Mouse (Mus musculus): ENCODE measurements around the gene Hdlbp. TPM values are rescaled to one million over a fixed set of nuclear protein-coding genes. Genes with fewer than 3 reads are reported as not detected.

The Hdlbp gene
- polyA plus RNA-seq (2012; fragmentation: generic; extraction: Trizol) = 154 TPM

DNA sequence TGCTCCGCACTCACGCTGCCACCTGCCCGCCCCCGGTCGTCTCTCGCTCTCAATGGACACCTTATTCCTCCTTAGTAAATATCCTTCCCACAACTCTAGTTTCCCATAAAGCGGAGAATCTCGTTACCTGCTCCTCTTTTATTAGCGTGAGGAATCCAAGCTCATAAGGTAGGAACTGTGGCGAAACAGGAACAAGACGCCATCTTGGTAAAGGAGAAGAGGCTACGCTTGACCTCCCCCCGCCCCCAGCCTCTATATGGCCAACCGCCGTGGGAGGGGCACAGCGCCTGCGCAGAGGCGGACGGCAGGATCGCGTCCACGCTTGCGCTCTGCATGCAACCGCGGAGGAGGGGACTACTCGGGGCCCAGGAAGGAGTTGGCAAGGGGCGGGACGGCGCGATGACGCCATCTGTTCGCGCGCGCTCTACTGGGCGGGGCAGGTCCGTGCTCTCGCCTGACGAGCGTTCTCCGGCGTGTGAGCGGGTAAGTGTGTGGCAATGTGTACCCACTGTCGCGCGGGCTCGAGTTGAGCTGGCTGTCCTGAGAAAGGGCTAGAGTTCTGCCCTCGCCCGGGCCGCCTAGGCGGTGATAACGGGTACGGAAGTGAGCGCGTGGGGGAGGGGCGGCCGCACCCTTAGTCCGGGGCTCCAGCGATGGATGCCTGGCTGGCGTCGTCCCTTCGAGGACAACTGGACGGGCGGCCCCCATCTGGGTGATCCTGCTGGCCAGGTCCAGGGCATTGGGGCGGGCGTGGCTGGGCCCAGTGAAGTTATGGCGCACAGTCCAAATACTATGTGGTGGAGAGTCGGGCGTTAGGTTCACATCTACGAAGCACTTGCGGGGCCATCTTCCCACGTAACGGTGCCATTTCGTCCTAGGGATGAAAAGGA, at the start of gene Hdlbp:
TSS of gene Hdlbp (minus strand) at position 230 of the 890 bp plus-strand sequence.
- H3K79me2 ChIP-seq (ENCODE audit: control insufficient read depth, insufficient read depth) = peaks cover 89% of the 10 kb centered on the region
- H3K4me2 ChIP-seq (ENCODE audit: low read depth) = peak within 1 kb of the TSS; percentile 81
- H3K4me3 ChIP-seq = peak within 1 kb of the TSS; percentile 99
- peaks cover 11% of the 10 kb centered on the region for H3K36me3 ChIP-seq (ENCODE audit: control insufficient read depth, insufficient read depth)
- TF ChIP-seq REST (IDR thresholded peaks at IDR 0.05; ENCODE audit: insufficient read depth, insufficient read length) (no peak), TCF12 (IDR thresholded peaks at IDR 0.05; ENCODE audit: insufficient read depth, poor library complexity, severe bottlenecking) (no peak), MYOG (IDR thresholded peaks at IDR 0.05; ENCODE audit: control insufficient read depth in 1 of 3, insufficient read depth in 1 of 3, insufficient read length in 2 of 3, low read depth in 2 of 3) (peak in 1 of 3 experiments; percentile 32), E2F4 (IDR thresholded peaks at IDR 0.05; ENCODE audit: insufficient read depth) (peak; percentile 17), USF1 (IDR thresholded peaks at IDR 0.05; ENCODE audit: low read depth) (no peak), MYOD1 (IDR thresholded peaks at IDR 0.05; ENCODE audit: control insufficient read depth in 1 of 3, insufficient read length in 2 of 3, low read depth in 2 of 3) (peak in 1 of 3 experiments; percentile 31), POLR2A (IDR thresholded peaks at IDR 0.05; ENCODE audit: insufficient read length, low read depth) (peak; percentile 99), TCF3 (IDR thresholded peaks at IDR 0.05; ENCODE audit: insufficient read length, low read depth) (no peak), SRF (IDR thresholded peaks at IDR 0.05; ENCODE audit: control insufficient read depth, insufficient read length, low read depth) (peak; percentile 94), POLR2AphosphoS2 (IDR thresholded peaks at IDR 0.05; ENCODE audit: insufficient read length, low read depth) (peak; percentile 98), CEBPB (IDR thresholded peaks at IDR 0.05; ENCODE audit: insufficient read depth, poor library complexity, severe bottlenecking) (no peak), MAX (IDR thresholded peaks at IDR 0.05; ENCODE audit: low read depth) (no peak)
- peak within 1 kb of the TSS; percentile 38 for H3ac ChIP-seq (ENCODE audit: control insufficient read depth, insufficient read length)
- no peaks in the 10 kb centered on the region for H3K27me3 ChIP-seq (ENCODE audit: control insufficient read depth, insufficient read depth, insufficient read length)

GRCm38 (mm10) chr1:93522325-93522724, 43.7 kb upstream of the Hdlbp start:
- Histone ChIP-seq H3K36me3 (ENCODE audit: control insufficient read depth, insufficient read depth) (no peaks in the 10 kb centered on the region), H3K4me2 (ENCODE audit: low read depth) (no peak overlapping the region), H3K4me3 (no peak overlapping the region), H3K79me2 (ENCODE audit: control insufficient read depth, insufficient read depth) (no peaks in the 10 kb centered on the region), H3K27me3 (ENCODE audit: control insufficient read depth, insufficient read depth, insufficient read length) (no peaks in the 10 kb centered on the region), H3ac (ENCODE audit: control insufficient read depth, insufficient read length) (no peak overlapping the region)
- TF ChIP-seq REST (IDR thresholded peaks at IDR 0.05; ENCODE audit: insufficient read depth, insufficient read length) = no peak
- TF ChIP-seq MYOD1 (IDR thresholded peaks at IDR 0.05; ENCODE audit: control insufficient read depth in 1 of 3, insufficient read length in 2 of 3, low read depth in 2 of 3) = no peak
- TF ChIP-seq E2F4 (IDR thresholded peaks at IDR 0.05; ENCODE audit: insufficient read depth) = no peak
- TF ChIP-seq TCF12 (IDR thresholded peaks at IDR 0.05; ENCODE audit: insufficient read depth, poor library complexity, severe bottlenecking) = no peak
- TF ChIP-seq TCF3 (IDR thresholded peaks at IDR 0.05; ENCODE audit: insufficient read length, low read depth) = no peak

GRCm38 (mm10) chr1:93521491-93521890, 42.9 kb upstream of the Hdlbp start:
- Histone ChIP-seq H3ac (ENCODE audit: control insufficient read depth, insufficient read length) (no peak overlapping the region), H3K79me2 (ENCODE audit: control insufficient read depth, insufficient read depth) (no peaks in the 10 kb centered on the region), H3K27me3 (ENCODE audit: control insufficient read depth, insufficient read depth, insufficient read length) (no peaks in the 10 kb centered on the region), H3K4me2 (ENCODE audit: low read depth) (no peak overlapping the region), H3K36me3 (ENCODE audit: control insufficient read depth, insufficient read depth) (no peaks in the 10 kb centered on the region), H3K4me3 (no peak overlapping the region)
- TF ChIP-seq MYOG (IDR thresholded peaks at IDR 0.05; ENCODE audit: control insufficient read depth in 1 of 3, insufficient read depth in 1 of 3, insufficient read length in 2 of 3, low read depth in 2 of 3) (no peak), E2F4 (IDR thresholded peaks at IDR 0.05; ENCODE audit: insufficient read depth) (no peak), MYOD1 (IDR thresholded peaks at IDR 0.05; ENCODE audit: control insufficient read depth in 1 of 3, insufficient read length in 2 of 3, low read depth in 2 of 3) (no peak), TCF3 (IDR thresholded peaks at IDR 0.05; ENCODE audit: insufficient read length, low read depth) (no peak), USF1 (IDR thresholded peaks at IDR 0.05; ENCODE audit: low read depth) (no peak), CEBPB (IDR thresholded peaks at IDR 0.05; ENCODE audit: insufficient read depth, poor library complexity, severe bottlenecking) (no peak), REST (IDR thresholded peaks at IDR 0.05; ENCODE audit: insufficient read depth, insufficient read length) (no peak), MAX (IDR thresholded peaks at IDR 0.05; ENCODE audit: low read depth) (no peak), POLR2AphosphoS2 (IDR thresholded peaks at IDR 0.05; ENCODE audit: insufficient read length, low read depth) (no peak), SRF (IDR thresholded peaks at IDR 0.05; ENCODE audit: control insufficient read depth, insufficient read length, low read depth) (no peak)

DNA sequence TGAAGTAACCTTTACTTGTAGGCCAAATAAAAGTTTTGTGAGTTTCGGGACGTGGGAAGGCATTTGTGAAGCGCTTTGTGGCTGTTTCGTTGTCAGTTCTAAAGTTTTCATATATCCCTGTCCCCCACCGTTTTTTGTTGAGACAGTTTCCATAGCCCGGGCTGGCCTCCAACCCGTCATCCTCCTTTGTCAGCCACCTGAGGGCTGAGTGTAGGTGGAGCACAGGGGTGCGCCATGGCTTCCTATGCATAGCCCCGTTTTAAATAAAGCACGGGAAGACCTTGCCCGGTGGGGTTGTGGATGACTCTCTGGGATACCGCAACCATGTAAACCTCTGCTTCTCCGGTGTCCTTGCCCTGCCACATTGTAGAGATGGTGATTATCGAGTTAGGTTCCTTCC, 34.6 kb upstream of the Hdlbp start:
- H3K79me2 ChIP-seq (ENCODE audit: control insufficient read depth, insufficient read depth) = no peaks in the 10 kb centered on the region
- H3K4me2 ChIP-seq (ENCODE audit: low read depth) = peak overlapping the region; percentile 56
- no peaks in the 10 kb centered on the region for H3K27me3 ChIP-seq (ENCODE audit: control insufficient read depth, insufficient read depth, insufficient read length)
- H3ac ChIP-seq (ENCODE audit: control insufficient read depth, insufficient read length) = no peak overlapping the region
- peak overlapping the region; percentile 45 for H3K4me3 ChIP-seq
- TF ChIP-seq TCF3 (IDR thresholded peaks at IDR 0.05; ENCODE audit: insufficient read length, low read depth) = no peak
- TF ChIP-seq MYOD1 (IDR thresholded peaks at IDR 0.05; ENCODE audit: control insufficient read depth in 1 of 3, insufficient read length in 2 of 3, low read depth in 2 of 3) = no peak
- peaks cover 12% of the 10 kb centered on the region for H3K36me3 ChIP-seq (ENCODE audit: control insufficient read depth, insufficient read depth)

GRCm38 (mm10) chr1:93512351-93512690, 33.7 kb upstream of the Hdlbp start:
- peak overlapping the region; percentile 42 for H3ac ChIP-seq (ENCODE audit: control insufficient read depth, insufficient read length)
- peak overlapping the region; percentile 45 for H3K4me3 ChIP-seq
- H3K4me2 ChIP-seq (ENCODE audit: low read depth) = peak overlapping the region; percentile 56
- H3K79me2 ChIP-seq (ENCODE audit: control insufficient read depth, insufficient read depth) = no peaks in the 10 kb centered on the region
- H3K27me3 ChIP-seq (ENCODE audit: control insufficient read depth, insufficient read depth, insufficient read length) = no peaks in the 10 kb centered on the region
- TF ChIP-seq TCF12 (IDR thresholded peaks at IDR 0.05; ENCODE audit: insufficient read depth, poor library complexity, severe bottlenecking) (no peak), CEBPB (IDR thresholded peaks at IDR 0.05; ENCODE audit: insufficient read depth, poor library complexity, severe bottlenecking) (no peak), E2F4 (IDR thresholded peaks at IDR 0.05; ENCODE audit: insufficient read depth) (no peak), POLR2AphosphoS2 (IDR thresholded peaks at IDR 0.05; ENCODE audit: insufficient read length, low read depth) (no peak), SRF (IDR thresholded peaks at IDR 0.05; ENCODE audit: control insufficient read depth, insufficient read length, low read depth) (no peak)
- H3K36me3 ChIP-seq (ENCODE audit: control insufficient read depth, insufficient read depth) = peaks cover 21% of the 10 kb centered on the region
